Mouse (Mus musculus) stomach, embryonic 14.5 days (tissue): ENCODE measurements at regions not wholly inside any gene's neighbourhood (a gene's known extent, or its start where the extent isn't known, plus 50 kb on each side); places are given as distances from the start of the nearest gene placed in this dataset.
A peak's percentile ranks its signal among the peaks of the same experiment; 100 is the strongest.

Experiments
- ATAC-seq: fragments of 200-750 bp; cut with Nextera tagmentation; 2 replicates; pipeline ENCODE4 v1.8.0; 2017; ENCODE audit warnings: low read depth, moderate TSS enrichment; ENCODE audit not compliant: insufficient number of reproducible peaks, insufficient read depth, low FRiP score
- H3K27ac ChIP-seq: fragments of 300-500 bp; sonication (generic); 2 replicates; pipeline ENCODE4 v1.5.1; 2014; ENCODE audit warnings: mild to moderate bottlenecking, low read length, moderate library complexity, mixed read lengths
- H3K27me3 ChIP-seq: fragments of 300-500 bp; sonication (generic); 2 replicates; pipeline ENCODE4 v1.6.1; 2014; ENCODE audit warnings: low read length, control low read depth, mixed read lengths; ENCODE audit not compliant: control insufficient read depth, insufficient read depth
- H3K36me3 ChIP-seq: fragments of 300-500 bp; sonication (generic); 2 replicates; pipeline ENCODE4 v1.6.1; 2014; ENCODE audit warnings: mild to moderate bottlenecking, control low read depth, low read length, moderate library complexity, mixed read lengths; ENCODE audit not compliant: control insufficient read depth, insufficient read depth
- H3K4me1 ChIP-seq: fragments of 300-500 bp; sonication (generic); 2 replicates; pipeline ENCODE4 v1.6.1; 2014; ENCODE audit warnings: low read length, control low read depth, mixed read lengths; ENCODE audit not compliant: control insufficient read depth, insufficient read depth
- H3K4me2 ChIP-seq: fragments of 300-500 bp; sonication (generic); replicated peaks from 2 replicates; pipeline ENCODE4 v1.6.1; 2014; ENCODE audit warnings: low read depth, low read length, control low read depth
- H3K4me3 ChIP-seq: fragments of 300-500 bp; sonication (generic); 2 replicates; pipeline ENCODE4 v1.5.1; 2014; ENCODE audit warnings: low read depth, low read length, control low read depth
- H3K9ac ChIP-seq: fragments of 300-500 bp; sonication (generic); replicated peaks from 2 replicates; pipeline ENCODE4 v1.6.1; 2014; ENCODE audit warnings: low read depth, mild to moderate bottlenecking, control low read depth, low read length, moderate library complexity, mixed read lengths
- H3K9me3 ChIP-seq: fragments of 300-500 bp; sonication (generic); 2 replicates; pipeline ENCODE4 v1.6.1; 2016; ENCODE audit warnings: low read depth, low read length, control low read depth; ENCODE audit not compliant: control insufficient read depth
- whole genome bisulfite sequencing: fragments of 180-500 bp; shearing (Covaris S2); extraction: QIAGEN DNeasy Blood & Tissue Kit; methylation state at CpG from one replicate; pipeline ENCODE4 v1.1.7; 2014; 5-methylcytosine and 5-hydroxymethylcytosine counted together

DNA sequence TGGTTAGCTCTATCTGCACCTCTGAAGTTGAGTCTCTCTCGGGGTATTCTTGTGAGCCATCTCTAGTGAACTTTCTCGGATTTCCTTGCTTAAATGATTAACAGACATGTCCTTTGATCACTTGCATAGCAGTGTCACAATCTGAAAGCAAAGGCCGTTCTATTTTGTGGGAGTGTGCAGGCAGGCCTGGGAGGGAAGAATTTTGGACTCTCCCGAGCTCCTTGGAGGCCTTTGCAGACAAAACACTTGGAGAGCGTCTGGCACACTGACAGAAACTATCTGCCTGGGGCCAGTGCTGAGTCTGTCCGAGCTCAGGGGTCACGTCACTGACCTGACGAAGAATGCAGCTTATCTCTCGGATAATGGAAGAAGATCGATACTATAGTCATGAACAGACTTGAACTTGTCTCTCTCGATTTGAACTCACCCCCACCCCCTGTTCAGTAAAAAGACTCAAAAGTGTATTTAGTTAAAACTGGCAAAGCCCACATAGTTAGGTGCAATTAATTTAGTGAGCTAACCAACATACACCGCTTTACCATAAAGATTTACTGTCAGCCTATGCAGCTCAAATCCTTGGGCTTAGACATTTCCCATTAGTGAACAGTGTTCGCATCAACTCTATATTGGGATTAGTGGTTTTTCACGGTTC, 92.2 kb upstream of the Zfp366 start:
- no peaks in the 10 kb centered on the region for H3K27me3 ChIP-seq
- H3K9me3 ChIP-seq: no peaks in the 10 kb centered on the region
- no peak overlapping the region for H3K27ac ChIP-seq
- 31% methylated on average over 14 of the region's 14 CpGs for WGBS
- no peak overlapping the region for H3K4me3 ChIP-seq
- H3K4me1 ChIP-seq: peaks cover 10% of the 10 kb centered on the region; the same call in 1 of the 2 replicates
- no peak overlapping the region for H3K4me2 ChIP-seq
- ATAC-seq: 0 out of 2 replicates have a peak, but pooled peaks have one; percentile 18
- H3K36me3 ChIP-seq: no peaks in the 10 kb centered on the region
- H3K9ac ChIP-seq: no peak overlapping the region

DNA sequence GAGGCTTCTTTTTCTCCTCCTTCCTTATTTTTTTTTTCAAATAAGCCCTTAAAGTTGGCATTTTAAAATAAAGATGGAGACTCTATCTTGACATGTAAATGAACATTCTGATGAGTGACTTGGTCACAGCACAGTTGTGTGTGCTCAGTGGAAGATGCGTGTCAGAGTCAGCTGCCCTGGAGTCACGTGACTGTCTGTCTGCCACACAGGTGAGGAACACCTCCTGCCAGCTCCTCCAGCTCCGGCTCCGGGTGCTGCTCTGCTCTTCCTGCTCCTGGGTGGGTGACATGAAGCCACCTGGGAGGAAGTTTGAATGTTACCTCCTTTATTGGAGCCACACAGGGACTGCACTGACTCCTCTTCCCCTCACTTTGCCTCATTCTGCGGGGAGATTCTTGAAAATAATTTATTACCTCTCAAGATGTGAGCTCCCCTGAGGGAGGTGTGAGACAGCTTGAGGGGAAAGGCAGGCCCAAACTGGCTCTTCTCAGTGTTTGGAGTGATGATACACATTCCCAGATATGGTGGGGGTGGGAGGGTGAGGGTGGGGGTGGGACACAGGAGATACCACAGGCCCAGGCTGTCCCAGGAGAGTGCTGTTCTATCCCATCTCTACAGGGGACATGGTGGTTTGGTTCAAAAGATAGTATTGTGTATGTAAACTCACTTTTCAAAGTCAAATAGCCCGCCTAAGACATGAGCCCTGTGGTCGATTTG, 92.9 kb upstream of the Zfp366 start:
- Histone ChIP-seq H3K27me3 (no peaks in the 10 kb centered on the region), H3K9ac (no peak overlapping the region), H3K4me3 (no peak overlapping the region), H3K4me2 (no peak overlapping the region), H3K36me3 (no peaks in the 10 kb centered on the region), H3K4me1 (peaks cover 10% of the 10 kb centered on the region; the same call in 1 of the 2 replicates), H3K27ac (no peak overlapping the region), H3K9me3 (no peaks in the 10 kb centered on the region)
- WGBS: 56% methylated on average over 7 of the region's 7 CpGs
- no peak for ATAC-seq

DNA sequence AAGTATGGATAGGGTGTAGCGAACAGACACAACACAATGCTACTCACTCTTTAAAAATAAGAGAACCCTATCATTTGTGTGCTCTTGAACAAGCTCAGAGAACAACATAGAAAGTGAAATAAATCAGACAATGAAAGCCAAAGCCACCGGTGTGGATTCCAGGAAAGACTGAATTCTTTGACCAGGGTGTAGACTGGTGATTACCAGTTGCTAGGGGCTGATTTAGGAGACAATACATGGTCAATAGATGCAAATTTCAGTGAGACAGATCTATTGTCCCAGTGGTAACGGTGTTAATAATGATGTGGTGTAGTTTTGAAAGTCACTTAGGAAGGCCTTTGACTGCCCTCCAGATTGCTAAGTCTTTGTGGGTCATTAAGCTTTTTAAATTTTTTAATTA, 94.3 kb upstream of the Zfp366 start:
- Histone ChIP-seq H3K9me3 (no peaks in the 10 kb centered on the region), H3K4me2 (no peak overlapping the region), H3K27ac (no peak overlapping the region), H3K4me3 (no peak overlapping the region), H3K36me3 (no peaks in the 10 kb centered on the region), H3K9ac (no peak overlapping the region), H3K4me1 (peaks cover 10% of the 10 kb centered on the region; the same call in 1 of the 2 replicates), H3K27me3 (no peaks in the 10 kb centered on the region)
- no peak for ATAC-seq
- 82% methylated on average over 3 of the region's 3 CpGs for WGBS

DNA sequence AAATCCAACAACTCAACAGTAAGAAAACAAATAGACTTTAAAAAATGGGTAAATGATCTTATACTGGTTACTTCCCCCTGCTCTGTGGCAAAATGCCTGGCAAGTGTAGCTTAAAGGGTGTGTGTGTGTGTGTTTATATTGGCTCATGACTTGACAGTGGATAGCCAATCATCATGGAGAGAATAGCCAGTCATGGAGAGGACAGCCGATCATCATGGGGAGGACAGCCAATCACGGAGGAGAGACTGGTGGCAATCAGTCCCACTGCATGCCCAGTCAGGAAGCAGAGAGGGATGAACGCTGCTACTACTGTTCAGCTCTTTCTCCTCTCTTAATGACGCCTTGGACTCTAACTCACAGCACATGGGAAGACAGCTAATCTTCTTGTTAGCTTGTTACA, 96.3 kb upstream of the Zfp366 start:
- H3K9me3 ChIP-seq: no peaks in the 10 kb centered on the region
- no peak overlapping the region for H3K4me3 ChIP-seq
- H3K9ac ChIP-seq: no peak overlapping the region
- no peaks in the 10 kb centered on the region for H3K36me3 ChIP-seq
- 77% methylated on average over 4 of the region's 4 CpGs for WGBS
- no peak overlapping the region for H3K27ac ChIP-seq
- H3K4me2 ChIP-seq: no peak overlapping the region
- ATAC-seq: no peak
- no peaks in the 10 kb centered on the region for H3K27me3 ChIP-seq
- H3K4me1 ChIP-seq: peaks cover 10% of the 10 kb centered on the region; the same call in 1 of the 2 replicates

DNA sequence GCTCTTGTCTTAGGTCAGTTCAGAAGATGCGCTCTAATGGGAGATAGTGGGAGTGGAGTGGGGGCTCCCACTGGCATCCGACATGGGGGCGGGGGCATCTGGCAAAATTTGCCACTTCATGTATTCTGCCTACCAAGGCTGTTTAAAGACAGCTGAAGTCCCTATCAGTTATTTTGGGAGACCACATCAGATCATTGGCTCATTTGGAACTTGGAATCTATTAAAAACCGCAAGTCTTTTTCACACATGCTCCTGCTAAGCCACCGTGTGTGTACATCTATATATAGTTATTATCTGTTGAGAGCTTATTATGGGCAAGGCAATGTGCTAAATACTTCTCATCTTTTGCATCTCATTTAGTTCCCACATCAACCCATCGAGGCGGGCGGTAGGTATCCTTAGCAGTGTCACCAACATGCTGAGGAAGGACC, 95.0 kb upstream of the 1700024P04Rik start:
- H3K27ac ChIP-seq: no peak overlapping the region
- no peaks in the 10 kb centered on the region for H3K4me1 ChIP-seq
- H3K4me3 ChIP-seq: no peak overlapping the region
- no peaks in the 10 kb centered on the region for H3K36me3 ChIP-seq
- H3K9ac ChIP-seq: no peak overlapping the region
- ATAC-seq: no peak
- no peaks in the 10 kb centered on the region for H3K9me3 ChIP-seq
- H3K4me2 ChIP-seq: no peak overlapping the region
- 94% methylated on average over 8 of the region's 8 CpGs for WGBS
- no peaks in the 10 kb centered on the region for H3K27me3 ChIP-seq

DNA sequence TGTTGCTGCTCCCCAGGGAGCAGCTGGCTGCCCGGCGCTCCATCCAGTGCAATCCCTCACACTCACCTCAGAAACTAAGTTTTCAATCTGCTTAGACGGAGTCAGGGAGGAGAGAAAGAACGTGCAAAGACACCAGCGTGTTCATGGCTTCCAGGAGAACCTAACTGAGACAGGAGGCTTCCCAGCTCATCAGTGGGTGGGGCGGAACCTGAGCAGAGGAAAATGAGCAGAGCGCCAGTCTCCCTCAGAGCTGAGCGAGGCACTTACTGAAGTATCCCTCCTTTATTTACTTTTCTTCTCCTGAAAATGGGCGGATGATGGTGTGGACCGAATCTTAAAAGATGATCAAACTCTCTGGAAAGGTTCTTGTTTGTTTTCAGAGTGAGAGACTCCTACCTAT, 94.3 kb upstream of the 1700024P04Rik start:
- WGBS: 62% methylated on average over 10 of the region's 10 CpGs

DNA sequence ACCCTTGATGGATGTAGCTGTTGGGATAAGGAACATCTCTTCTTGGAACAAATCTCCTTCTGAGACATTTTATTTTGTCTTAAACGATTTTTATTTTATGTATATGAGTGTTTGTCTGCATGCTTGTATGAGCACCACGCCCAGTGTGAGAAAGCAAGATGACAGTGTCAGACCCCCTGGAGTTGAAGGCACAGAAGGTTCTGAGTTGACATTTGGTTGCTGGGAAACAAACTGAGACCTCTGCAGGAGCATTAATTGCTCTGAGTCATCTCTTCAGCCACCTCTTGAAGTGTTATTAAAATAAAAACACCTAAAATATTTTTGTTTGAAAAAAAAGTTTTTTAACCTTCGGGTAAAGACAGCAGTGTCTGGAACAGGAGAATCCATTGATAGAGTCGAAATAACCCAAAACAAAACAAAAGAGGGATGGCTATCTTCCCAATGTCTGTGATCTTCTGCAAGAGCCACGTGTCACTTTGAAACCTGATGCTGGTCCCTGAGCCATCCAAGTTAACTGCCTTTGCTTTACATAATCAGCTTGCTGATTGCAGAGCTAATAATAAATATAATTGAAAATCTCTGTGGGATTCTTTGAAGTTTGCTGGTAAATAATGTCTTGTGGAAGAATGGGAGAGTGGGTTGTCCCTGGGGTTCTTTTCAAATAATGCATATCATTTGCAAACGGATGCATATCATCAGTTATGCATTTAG, 92.8 kb upstream of the 1700024P04Rik start:
- Histone ChIP-seq H3K4me2 (no peak overlapping the region), H3K9me3 (no peaks in the 10 kb centered on the region), H3K9ac (no peak overlapping the region), H3K36me3 (no peaks in the 10 kb centered on the region), H3K4me1 (no peaks in the 10 kb centered on the region; the same call in 1 of the 2 replicates), H3K27me3 (no peaks in the 10 kb centered on the region), H3K4me3 (no peak overlapping the region), H3K27ac (no peak overlapping the region)
- WGBS: 52% methylated on average over 6 of the region's 6 CpGs
- ATAC-seq: no peak

More for the DNA sequence above, 94.3 kb upstream of the 1700024P04Rik start:
- no peak overlapping the region for H3K27ac ChIP-seq
- H3K27me3 ChIP-seq: no peaks in the 10 kb centered on the region
- H3K36me3 ChIP-seq: no peaks in the 10 kb centered on the region
- H3K9me3 ChIP-seq: no peaks in the 10 kb centered on the region
- H3K4me3 ChIP-seq: no peak overlapping the region
- no peak for ATAC-seq
- no peaks in the 10 kb centered on the region for H3K4me1 ChIP-seq
- H3K4me2 ChIP-seq: no peak overlapping the region
- no peak overlapping the region for H3K9ac ChIP-seq

DNA sequence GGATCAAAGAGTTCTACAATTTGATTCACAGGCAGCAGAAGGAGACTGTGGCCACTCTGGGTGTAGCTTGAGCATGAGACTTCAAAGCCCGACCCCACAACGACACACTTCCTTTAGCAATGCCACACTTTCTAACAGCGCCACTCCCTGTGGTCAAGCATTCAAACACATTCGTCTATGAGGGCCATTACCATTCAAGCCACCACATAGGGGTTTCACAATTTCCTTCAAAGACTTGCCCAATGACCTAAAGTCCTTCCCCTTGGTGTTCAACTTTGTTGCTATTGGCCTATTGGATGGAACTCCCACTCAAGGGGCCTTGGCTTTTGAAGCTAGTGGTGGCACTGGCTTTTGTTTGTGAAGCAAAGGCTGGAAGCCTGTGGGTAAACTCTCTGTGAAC, 91.1 kb upstream of the 1700024P04Rik start:
- H3K36me3 ChIP-seq: no peaks in the 10 kb centered on the region
- no peak for ATAC-seq
- H3K9ac ChIP-seq: no peak overlapping the region
- H3K9me3 ChIP-seq: no peaks in the 10 kb centered on the region
- H3K4me1 ChIP-seq: no peaks in the 10 kb centered on the region; the same call in 1 of the 2 replicates
- WGBS: 84% methylated on average over 4 of the region's 4 CpGs
- no peak overlapping the region for H3K4me3 ChIP-seq
- no peak overlapping the region for H3K27ac ChIP-seq
- no peak overlapping the region for H3K4me2 ChIP-seq
- H3K27me3 ChIP-seq: no peaks in the 10 kb centered on the region
